Mouse (Mus musculus) heart, embryonic 16.5 days (tissue): ENCODE measurements around the gene Stx5a. TPM values are rescaled to one million over a fixed set of nuclear protein-coding genes. Genes with fewer than 3 reads are reported as not detected.

Experiments
- ATAC-seq: fragments of 200-750 bp; cut with Nextera tagmentation; replicated peaks from 2 replicates; pipeline ENCODE4 v1.8.0; 2017; ENCODE audit warnings: moderate number of reproducible peaks; ENCODE audit not compliant: insufficient read depth, low FRiP score; ENCODE audit errors: extremely low read depth
- H3K27ac ChIP-seq: fragments of 300-500 bp; sonication (generic); 2 replicates; pipeline ENCODE4 v1.5.1; 2014; ENCODE audit warnings: mild to moderate bottlenecking, low read length, control low read depth, moderate library complexity
- H3K27me3 ChIP-seq: fragments of 300-500 bp; sonication (generic); 2 replicates; pipeline ENCODE4 v1.6.1; 2014; ENCODE audit warnings: low read length, mixed read lengths; ENCODE audit not compliant: control insufficient read depth, insufficient read depth
- H3K36me3 ChIP-seq: fragments of 300-500 bp; sonication (generic); 2 replicates; pipeline ENCODE4 v1.6.1; 2014; ENCODE audit not compliant: control insufficient read depth, insufficient read depth
- H3K4me1 ChIP-seq: fragments of 300-500 bp; sonication (generic); 2 replicates; pipeline ENCODE4 v1.6.1; 2014; ENCODE audit warnings: low read length, mixed read lengths; ENCODE audit not compliant: control insufficient read depth, insufficient read depth
- H3K4me2 ChIP-seq: fragments of 300-500 bp; sonication (generic); 2 replicates; pipeline ENCODE4 v1.6.1; 2014; ENCODE audit warnings: low read depth, mild to moderate bottlenecking, control low read depth, low read length
- H3K4me3 ChIP-seq: fragments of 300-500 bp; sonication (generic); 2 replicates; pipeline ENCODE4 v1.5.1; 2014; ENCODE audit warnings: mild to moderate bottlenecking, control low read depth, low read length
- H3K9ac ChIP-seq: fragments of 300-500 bp; sonication (generic); 2 replicates; pipeline ENCODE4 v1.6.1; 2014; ENCODE audit warnings: low read length, control low read depth
- H3K9me3 ChIP-seq: fragments of 300-500 bp; sonication (generic); replicated peaks from 2 replicates; pipeline ENCODE4 v1.6.1; 2016; ENCODE audit warnings: low read length; ENCODE audit not compliant: control insufficient read depth
- WGBS: fragments of 180-500 bp; shearing (Covaris S2); extraction: QIAGEN DNeasy Blood & Tissue Kit; methylation state at CpG from one replicate; pipeline ENCODE4 v1.1.7; 2014; 5-methylcytosine and 5-hydroxymethylcytosine counted together
- polyA plus RNA-seq: library from polyadenylated mRNA; unstranded; fragments of >200 nt; fragmentation: Nextera tagmentation; extraction: Ambion mirVana; gene quantifications from 2 replicates; pipeline ENCODE4 v1.2.1, GENCODE M21; 2015

Gene Stx5a
- polyA plus RNA-seq, 1 experiment from 2014 or later, result 91.7 TPM

- no peak for ATAC-seq
- Histone ChIP-seq H3K27ac (no peak overlapping the region; the same call in 1 of the 2 replicates), H3K4me3 (peak overlapping the region; percentile 92), H3K27me3 (no peaks in the 10 kb centered on the region), H3K9ac (peak overlapping the region; percentile 98), H3K4me1 (peaks cover 26% of the 10 kb centered on the region), H3K36me3 (peaks cover 24% of the 10 kb centered on the region), H3K9me3 (no peaks in the 10 kb centered on the region), H3K4me2 (peak overlapping the region; percentile 79)
- WGBS, result 47% methylated on average over 6 of the region's 6 CpGs
These were observed 32.2 kb downstream of the Stx5a start for GRCm38 (mm10) chr19:8773409-8773808.

GRCm38 (mm10) chr19:8774086-8774835 is 33.0 kb downstream of the Stx5a start, which contains the start of gene Tmem179b:
TSS of gene Tmem179b (minus strand) at chr19:8774467.
- peaks cover 26% of the 10 kb centered on the region for H3K4me1 ChIP-seq
- H3K4me3 ChIP-seq, result peak within 1 kb of the TSS; percentile 92
- peaks cover 19% of the 10 kb centered on the region for H3K36me3 ChIP-seq
- peak; percentile 91 for ATAC-seq
- H3K9ac ChIP-seq, result peak within 1 kb of the TSS; percentile 98
- H3K4me2 ChIP-seq, result peak within 1 kb of the TSS; percentile 79
- H3K27me3 ChIP-seq, result no peaks in the 10 kb centered on the region
- under 1% methylated on average over 64 of the region's 68 CpGs for WGBS
- peak within 1 kb of the TSS; percentile 98 for H3K27ac ChIP-seq
- H3K9me3 ChIP-seq, result no peaks in the 10 kb centered on the region

- Histone ChIP-seq H3K4me2 (peak overlapping the region; percentile 79), H3K27me3 (no peaks in the 10 kb centered on the region), H3K36me3 (peaks cover 11% of the 10 kb centered on the region), H3K4me1 (peaks cover 26% of the 10 kb centered on the region), H3K9ac (peak overlapping the region; percentile 98), H3K27ac (peak overlapping the region; percentile 98), H3K9me3 (no peaks in the 10 kb centered on the region), H3K4me3 (peak overlapping the region; percentile 92)
- ATAC-seq, result no peak
- WGBS, result 4% methylated on average over 20 of the region's 20 CpGs
These were observed 33.8 kb downstream of the Stx5a start for GRCm38 (mm10) chr19:8774951-8775421.

GRCm38 (mm10) chr19:8786008-8786781 is 45.0 kb downstream of the Stx5a start, which contains the start of gene Taf6l:
TSS of gene Taf6l (minus strand) at chr19:8786417.
- peak within 1 kb of the TSS; percentile 63 for H3K4me3 ChIP-seq
- no peaks in the 10 kb centered on the region for H3K9me3 ChIP-seq
- peak within 1 kb of the TSS; percentile 74 for H3K4me2 ChIP-seq
- peaks cover 10% of the 10 kb centered on the region; the same call in 1 of the 2 replicates for H3K36me3 ChIP-seq
- H3K4me1 ChIP-seq, result peaks cover 4% of the 10 kb centered on the region
- H3K9ac ChIP-seq, result peak within 1 kb of the TSS; percentile 71
- peak within 1 kb of the TSS; percentile 58 for H3K27ac ChIP-seq
- peak; percentile 99 for ATAC-seq
- no peaks in the 10 kb centered on the region for H3K27me3 ChIP-seq
- under 1% methylated on average over 32 of the region's 32 CpGs for WGBS

- no peaks in the 10 kb centered on the region for H3K27me3 ChIP-seq
- H3K9me3 ChIP-seq, result 0 out of 2 replicates have a peak, but pooled peaks cover 2% of the 10 kb centered on the region
- no peak overlapping the region for H3K4me2 ChIP-seq
- no peak for ATAC-seq
- H3K36me3 ChIP-seq, result peaks cover 15% of the 10 kb centered on the region
- peaks cover 4% of the 10 kb centered on the region for H3K4me1 ChIP-seq
- no peak overlapping the region for H3K27ac ChIP-seq
- H3K9ac ChIP-seq, result no peak overlapping the region
- H3K4me3 ChIP-seq, result no peak overlapping the region
- WGBS, result 38% methylated on average over 3 of the region's 3 CpGs
These were observed 47.3 kb downstream of the Stx5a start for GRCm38 (mm10) chr19:8788521-8788920.

- H3K4me2 ChIP-seq, result no peak overlapping the region
- 0 out of 2 replicates have a peak, but pooled peaks cover 2% of the 10 kb centered on the region for H3K9me3 ChIP-seq
- no peak overlapping the region for H3K27ac ChIP-seq
- H3K27me3 ChIP-seq, result no peaks in the 10 kb centered on the region
- no peak overlapping the region for H3K4me3 ChIP-seq
- 53% methylated on average over 1 of the region's 1 CpGs for WGBS
- H3K4me1 ChIP-seq, result peaks cover 4% of the 10 kb centered on the region
- no peak overlapping the region for H3K9ac ChIP-seq
- peaks cover 19% of the 10 kb centered on the region for H3K36me3 ChIP-seq
- no peak for ATAC-seq
These were observed 48.0 kb downstream of the Stx5a start for GRCm38 (mm10) chr19:8789171-8789570.

- Histone ChIP-seq H3K9ac (no peak overlapping the region), H3K27me3 (no peaks in the 10 kb centered on the region), H3K4me3 (no peak overlapping the region), H3K4me1 (peaks cover 4% of the 10 kb centered on the region), H3K4me2 (no peak overlapping the region), H3K36me3 (peaks cover 27% of the 10 kb centered on the region), H3K27ac (no peak overlapping the region), H3K9me3 (0 out of 2 replicates have a peak, but pooled peaks cover 2% of the 10 kb centered on the region)
- ATAC-seq, result no peak
- WGBS, result 77% methylated on average over 7 of the region's 7 CpGs
These were observed 49.0 kb downstream of the Stx5a start for GRCm38 (mm10) chr19:8790171-8790570.

- Histone ChIP-seq H3K36me3 (peaks cover 16% of the 10 kb centered on the region), H3K4me2 (peak within 1 kb of the TSS; percentile 80), H3K9ac (peak within 1 kb of the TSS; percentile 85), H3K27me3 (no peaks in the 10 kb centered on the region), H3K27ac (peak within 1 kb of the TSS; percentile 82), H3K4me3 (peak within 1 kb of the TSS; percentile 92), H3K9me3 (no peaks in the 10 kb centered on the region), H3K4me1 (peaks cover 24% of the 10 kb centered on the region)
- 1% methylated on average over 25 of the region's 25 CpGs for WGBS
- peak; percentile 74 for ATAC-seq
These were observed 57.2 kb downstream of the Stx5a start, which contains the start of gene Polr2g for GRCm38 (mm10) chr19:8798264-8798946. TSS of gene Polr2g (minus strand) at chr19:8798577.
